Mouse (Mus musculus): ENCODE data around the gene Mgrn1. TPM values are rescaled to one million over a fixed set of nuclear protein-coding genes. Genes with fewer than 3 reads are reported as not detected.
A peak's percentile ranks its signal among the peaks of the same experiment; 100 is the strongest.

The Mgrn1 gene
- total RNA-seq, 2 experiments from 2014 or later: 213 to 223 TPM

DNA sequence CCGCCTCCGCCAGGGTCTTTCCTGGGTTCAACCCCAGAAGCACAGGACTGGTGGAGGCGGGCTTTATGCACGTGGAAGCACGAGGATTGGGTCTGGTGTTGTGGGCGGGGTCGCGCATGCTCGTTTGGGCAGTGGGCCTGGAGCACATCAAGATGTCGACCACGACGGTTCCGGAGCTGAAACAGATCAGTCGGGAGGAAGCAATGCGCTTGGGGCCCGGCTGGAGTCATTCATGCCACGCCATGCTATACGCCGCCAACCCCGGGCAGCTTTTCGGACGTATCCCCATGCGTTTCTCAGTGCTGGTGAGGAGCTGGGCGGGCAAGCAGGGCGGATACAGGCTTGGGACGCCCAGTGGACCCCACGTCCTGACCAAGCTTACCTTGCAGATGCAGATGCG lies 52.9 kb downstream of the Mgrn1 start:
- peak; percentile 93 to 96 for DNase-seq (ENCODE audit: low spot score in 2 of 2)

DNA sequence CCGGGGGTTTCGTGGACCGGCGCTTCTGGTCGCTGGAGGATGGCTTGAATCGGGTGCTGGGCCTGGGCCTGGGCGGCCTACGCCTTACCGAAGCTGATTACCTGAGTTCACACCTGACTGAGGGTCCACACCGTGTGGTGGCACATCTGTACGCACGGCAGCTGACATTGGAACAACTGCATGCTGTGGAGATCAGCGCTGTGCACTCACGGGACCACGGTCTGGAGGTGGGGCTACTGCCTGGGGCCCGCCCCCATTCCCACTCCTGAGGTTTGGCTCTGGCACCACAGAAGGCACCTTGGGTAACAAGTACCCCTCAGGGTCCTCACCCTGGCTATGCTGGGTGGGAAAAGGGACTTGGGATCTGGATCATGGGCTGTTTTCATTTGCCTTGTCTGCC lies 53.4 kb downstream of the Mgrn1 start:
- peak in 1 of 2 experiments; percentile 58 for DNase-seq (ENCODE audit: low spot score in 2 of 2)

DNA sequence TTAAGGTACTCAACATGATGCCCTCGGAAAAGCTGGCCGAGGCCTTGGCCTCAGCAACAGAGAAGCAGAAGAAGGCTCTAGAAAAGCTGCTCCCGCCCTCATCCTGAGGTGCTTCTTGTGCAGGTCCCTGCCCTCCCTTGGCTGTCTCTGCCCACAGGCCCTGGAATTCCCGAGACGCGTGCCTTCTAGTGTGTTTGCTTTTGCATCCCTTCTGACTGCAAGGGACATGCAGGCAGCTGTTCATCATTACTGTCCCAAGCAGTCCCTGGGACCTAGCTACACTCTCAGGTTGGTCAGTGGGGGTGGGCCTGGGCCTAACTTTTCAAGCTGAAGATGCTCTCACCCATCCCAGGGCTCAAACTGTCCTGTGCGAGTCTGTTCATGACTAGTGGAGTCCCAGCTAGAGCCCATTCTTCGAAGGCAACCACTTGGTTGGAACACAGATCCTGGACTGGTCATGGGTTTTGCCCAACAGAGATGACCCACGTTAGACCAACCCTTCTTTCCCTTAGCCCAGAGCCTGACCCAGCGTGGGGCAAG lies 54.3 kb downstream of the Mgrn1 start:
- DNase-seq (ENCODE audit: low spot score in 2 of 2): no peak

DNA sequence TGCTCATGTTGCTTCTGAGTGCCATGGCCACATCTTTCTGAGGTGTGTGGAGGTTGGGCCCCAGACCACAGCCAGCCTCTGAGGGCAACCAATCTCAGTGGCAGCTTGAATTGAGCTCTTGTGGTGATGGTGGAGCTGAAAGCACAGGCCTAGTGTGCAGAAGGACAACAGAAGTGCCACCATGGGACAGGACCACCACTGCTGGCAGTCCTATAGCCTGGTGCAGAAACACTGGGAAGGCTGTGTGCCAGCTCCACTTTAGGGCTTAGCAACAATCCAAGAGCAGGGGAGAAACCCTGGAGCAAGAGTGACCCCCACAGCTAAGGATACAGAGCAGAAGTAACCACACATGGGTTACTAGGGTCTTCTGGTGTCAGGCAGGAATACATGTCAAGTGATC lies 55.0 kb downstream of the Mgrn1 start:
- DNase-seq (ENCODE audit: low spot score in 2 of 2): no peak

DNA sequence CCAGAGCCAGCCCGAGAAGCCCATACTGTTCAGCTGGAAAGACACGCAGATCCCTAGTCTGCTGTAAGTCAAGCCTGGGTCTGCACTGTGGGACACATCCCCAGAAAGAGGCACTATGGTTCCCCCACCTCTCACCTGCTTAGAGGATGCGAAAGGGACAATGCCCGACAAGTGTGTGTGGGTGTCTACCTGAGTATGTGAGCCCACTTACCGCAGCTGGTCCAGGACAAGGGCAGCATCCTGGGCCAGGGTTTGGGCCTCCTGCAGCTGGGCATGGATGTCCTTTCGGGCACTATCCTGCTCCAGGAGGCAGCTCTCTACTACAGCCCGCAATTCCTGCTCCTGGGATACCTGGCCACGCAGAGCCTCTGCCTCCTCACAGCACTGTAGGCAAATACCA lies 56.8 kb downstream of the Mgrn1 start:
- no peak for DNase-seq (ENCODE audit: low spot score in 2 of 2)

DNA sequence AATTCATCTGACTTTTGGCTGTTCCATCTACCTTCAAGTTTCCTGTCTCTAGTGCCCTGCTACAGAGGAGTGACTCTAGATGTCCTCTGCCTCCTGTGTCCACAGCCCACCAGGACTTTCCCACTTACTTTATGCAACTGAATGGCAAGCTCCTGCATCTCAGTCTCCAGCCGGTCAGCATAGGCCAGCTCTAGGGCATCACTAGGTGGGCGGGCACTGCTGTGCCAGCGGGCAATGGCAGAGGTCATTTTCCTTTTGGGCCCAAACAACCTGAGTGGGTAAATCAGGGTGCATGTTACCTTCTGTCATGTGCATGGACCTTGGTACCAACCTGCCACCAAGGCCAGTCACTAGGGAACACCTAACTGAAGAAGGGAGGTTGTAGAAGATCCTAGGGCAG lies 57.4 kb downstream of the Mgrn1 start:
- no peak for DNase-seq (ENCODE audit: low spot score in 2 of 2)

DNA sequence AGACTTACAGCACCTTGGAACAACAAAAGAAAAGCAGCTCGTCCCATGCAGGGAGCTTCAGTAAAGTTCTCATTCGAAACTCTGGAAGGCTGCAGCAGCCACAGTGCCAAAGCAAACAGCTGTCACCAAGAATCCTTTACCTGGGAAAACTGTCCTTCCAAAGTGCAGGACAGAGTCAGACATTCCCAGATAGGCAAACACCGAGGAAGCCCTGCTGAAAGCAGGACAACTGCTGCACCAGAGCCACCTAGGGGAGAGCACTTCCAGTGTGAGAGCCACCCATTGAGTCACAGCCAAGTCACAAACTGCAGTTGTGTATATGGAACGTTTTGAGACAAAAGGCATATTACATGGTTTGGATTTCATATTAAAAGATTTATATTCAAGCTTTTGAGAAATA lies 59.4 kb downstream of the Mgrn1 start:
- no peak for DNase-seq (ENCODE audit: low spot score in 2 of 2)

DNA sequence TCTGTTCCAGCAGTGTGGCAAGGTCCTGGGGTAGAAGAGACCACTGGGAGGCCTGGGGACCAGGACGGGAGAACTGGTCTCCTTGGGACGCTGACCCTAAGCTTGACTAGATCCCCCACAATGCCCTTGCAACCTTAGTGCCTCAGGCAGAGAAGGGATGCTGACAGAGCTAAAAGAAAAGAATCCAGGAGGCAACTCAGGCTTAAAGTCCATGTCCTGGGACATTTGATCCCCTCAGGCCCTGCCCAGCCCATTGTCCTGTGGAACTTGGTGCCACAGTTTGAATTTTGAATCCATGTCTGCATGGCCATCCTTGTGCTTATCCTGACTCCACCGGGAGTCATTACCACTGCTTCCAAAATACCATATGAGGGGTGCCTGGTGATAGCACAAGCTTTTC lies 60.1 kb downstream of the Mgrn1 start:
- DNase-seq (ENCODE audit: low spot score in 2 of 2): no peak

DNA sequence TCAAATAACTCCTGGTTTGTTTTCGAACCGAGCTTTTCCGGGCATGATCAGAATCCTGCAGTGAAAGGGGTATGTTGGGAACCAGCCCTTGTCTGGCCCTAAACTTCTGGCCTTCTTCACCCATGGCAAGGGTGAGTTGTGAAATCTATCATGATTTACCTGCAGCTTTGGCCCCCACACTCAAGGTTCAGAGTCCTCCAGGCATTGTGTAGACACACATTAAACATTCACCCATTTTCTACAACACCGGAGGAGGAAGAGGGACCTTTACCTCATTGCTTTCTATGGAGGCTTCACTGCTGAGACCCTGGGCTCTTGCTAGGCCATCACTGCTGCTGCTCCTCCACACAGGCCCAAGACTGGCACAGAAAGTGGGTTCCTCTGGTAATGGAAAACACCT lies 61.3 kb downstream of the Mgrn1 start:
- DNase-seq (ENCODE audit: low spot score in 2 of 2): no peak

DNA sequence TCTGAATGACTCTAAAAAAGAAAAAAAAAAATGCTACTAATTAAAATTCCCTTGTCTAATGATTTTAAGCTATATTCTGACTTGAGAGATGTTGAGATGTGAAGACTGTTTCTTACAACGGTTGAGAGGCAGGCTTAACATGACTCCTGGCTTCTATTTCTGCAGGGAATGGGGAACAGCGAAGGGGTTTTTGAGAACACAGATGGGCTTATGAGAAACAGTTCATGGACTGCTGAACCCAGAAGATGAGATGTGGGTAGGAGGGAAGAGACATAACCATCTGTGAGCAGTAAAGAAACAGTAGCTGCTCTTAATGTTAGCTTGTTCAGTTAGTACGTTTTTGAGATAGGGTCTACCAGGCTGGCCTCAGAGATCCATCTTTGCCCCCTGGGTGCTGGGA lies 70.6 kb downstream of the Mgrn1 start:
- no peak for DNase-seq (ENCODE audit: low spot score in 2 of 2)

DNA sequence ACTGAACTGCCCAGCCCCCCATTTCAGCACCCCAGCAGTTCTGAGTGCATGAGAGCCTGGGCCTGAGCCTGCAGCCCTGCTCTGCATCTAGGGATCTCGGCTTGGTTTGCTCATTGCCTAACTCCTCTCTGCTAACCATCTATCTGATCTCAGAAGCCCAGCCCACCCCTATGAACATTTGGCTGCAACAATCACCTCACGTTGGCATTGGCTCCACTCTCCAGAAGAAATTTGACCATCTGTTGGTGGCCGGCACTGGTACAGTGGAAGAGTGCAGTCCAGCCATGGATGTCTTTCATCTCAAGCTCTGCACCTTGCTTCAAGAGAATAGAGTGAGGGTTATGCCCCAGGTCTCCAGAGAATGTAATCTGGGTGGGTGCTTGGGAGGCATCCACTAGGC lies 71.4 kb downstream of the Mgrn1 start:
- DNase-seq (ENCODE audit: low spot score in 2 of 2): no peak

DNA sequence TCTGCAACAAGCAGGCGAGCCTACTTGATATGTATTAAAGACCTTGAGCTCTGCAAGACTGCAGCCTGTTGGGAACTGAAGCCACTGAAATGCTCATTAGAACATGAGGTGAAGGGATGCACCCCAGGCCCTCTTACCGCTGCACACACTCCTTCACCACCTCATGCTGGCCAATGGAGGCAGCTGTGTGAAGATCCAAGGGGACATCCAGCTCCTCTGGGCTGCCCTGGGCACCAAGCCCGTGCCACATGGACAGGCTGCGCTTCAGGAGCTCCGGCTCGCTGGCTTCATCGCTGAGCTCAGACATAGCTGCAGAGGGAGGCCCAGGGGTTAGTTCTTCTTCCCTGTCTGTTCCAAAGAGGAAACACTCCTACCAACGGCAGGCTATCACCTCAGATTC lies 74.2 kb downstream of the Mgrn1 start:
- DNase-seq (ENCODE audit: low spot score in 2 of 2): no peak

DNA sequence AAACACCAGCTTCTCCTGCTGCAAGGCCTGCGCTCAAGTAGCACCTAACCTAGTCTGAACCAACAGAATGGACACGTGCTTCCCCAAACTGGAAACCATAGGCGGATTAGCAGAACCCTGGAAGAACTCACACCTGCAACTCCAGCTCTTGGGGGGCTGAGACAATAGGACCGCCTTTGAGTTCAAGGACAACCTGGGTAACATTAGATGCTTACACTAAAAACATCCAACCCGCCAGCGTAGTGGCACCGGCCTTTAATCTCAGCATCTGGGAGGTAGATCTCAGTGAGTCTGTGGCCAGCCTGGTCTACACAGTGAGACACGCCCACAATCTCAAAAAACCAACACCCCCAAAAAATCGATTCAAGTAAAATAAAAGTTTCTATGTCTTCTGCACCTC lies 77.3 kb downstream of the Mgrn1 start:
- DNase-seq (ENCODE audit: low spot score in 2 of 2): no peak

DNA sequence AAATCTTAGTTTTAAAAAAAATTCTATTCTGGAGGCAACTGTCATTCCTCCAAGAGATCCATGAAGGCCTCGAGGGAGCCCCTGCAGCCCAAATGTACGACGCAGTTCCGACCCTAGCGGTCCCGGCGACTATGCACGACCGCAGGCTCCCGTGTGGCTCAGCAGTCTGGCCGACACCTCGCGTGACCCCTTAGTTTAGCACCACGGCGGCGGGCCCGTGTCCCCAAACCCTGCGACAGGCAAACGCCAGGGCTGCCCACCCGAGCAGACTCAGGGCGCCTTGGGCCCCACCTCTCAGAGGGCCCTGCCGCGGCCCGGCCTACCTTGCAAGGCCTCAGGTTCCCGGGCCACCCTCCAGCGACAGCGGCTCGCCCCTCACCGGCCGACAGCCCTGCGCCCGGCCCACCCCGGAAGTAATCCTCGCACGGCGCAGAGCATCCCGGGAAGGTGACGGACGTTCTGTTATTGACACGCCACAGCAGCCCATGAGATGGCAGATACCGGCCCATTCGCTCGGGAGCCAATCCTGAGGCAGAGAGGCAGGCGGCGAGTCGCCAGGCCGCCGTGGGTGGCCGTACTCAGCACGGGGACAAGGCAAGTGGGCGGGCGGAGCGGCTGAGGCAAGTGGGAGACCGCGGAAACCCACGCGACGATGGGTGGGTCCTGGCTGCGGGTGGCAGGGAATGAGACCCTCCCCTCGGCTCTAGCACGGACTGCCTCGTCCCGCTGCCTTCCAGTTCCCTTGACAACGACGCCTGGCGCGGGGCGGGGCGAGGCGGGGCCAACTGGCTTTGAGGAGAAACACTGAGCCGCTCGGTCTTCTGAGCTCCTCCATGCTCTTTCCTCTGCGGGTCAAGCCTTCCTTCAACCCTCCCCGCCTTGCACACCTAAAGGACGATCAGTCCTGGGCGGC lies 78.0 kb downstream of the Mgrn1 start, which contains the start of gene Anks3:
Gene Anks3 (minus strand): TSS at position 409 of the 913 bp plus-strand sequence.
- peak; percentile 98 to 100 for DNase-seq (ENCODE audit: low spot score in 2 of 2)

DNA sequence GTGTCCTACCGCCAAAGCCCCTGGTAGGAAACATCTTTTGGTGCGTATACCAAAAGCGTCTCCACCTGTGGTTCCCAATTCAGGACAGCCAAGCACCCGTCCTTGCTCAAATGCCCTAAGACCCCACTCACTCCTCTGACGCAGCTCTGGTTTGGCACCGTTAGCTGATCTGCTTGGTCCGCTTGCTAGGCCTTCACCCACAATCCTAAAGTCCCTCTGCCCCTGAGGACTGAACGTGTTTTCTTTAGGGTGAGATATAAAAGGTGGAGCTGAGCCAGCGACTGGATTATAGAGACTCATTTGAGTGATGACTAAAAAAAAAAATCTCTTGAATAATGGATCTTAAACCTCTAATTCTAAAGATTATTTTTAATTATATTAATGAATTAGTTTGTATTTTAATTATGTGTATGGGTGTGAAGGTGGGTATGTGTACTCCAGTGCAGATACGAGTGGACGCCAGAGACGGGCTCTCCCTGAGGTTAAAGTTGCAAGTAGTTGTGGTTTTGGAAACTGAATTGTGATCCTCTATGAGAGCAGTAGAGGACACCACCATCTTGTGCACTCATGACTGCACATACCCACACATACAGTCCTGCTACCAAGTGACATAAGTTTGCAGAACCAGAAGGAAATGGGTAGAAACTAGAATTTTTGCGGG lies 78.8 kb downstream of the Mgrn1 start:
- no peak for DNase-seq (ENCODE audit: low spot score in 2 of 2)

DNA sequence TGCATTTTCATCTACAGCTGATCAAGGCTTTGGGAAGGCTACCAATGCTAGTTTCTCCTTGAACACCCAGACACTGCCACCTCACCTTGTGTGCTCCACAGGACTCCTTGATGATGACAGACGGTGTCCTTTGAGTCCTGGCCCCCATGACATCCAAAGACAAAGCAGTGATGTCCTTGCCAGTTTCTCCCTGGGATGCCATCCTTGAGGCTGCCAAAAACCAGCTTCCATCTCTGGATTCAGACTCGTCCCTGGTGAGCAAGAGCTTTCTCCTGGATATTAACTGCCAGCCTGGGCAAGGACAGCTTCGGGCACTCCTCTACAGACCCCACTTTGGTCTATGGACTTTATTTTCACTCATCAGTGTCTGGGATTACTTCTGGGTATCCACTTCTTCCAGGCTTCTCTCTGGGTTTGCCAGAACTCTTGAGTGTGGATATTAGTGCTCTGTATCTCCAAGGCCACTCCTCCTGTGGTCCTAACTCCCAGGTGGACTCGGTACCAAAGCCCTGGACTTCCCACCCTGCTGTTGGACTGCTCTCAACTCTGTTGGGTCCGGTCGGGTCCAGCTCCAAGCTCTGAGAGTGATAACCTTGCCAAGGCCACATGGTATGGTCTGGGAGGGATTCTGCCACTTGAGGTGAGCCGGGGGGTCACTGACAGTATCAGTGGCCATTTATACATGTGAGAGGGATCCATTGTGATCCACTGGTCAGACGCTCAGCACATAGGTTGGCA lies 79.5 kb downstream of the Mgrn1 start:
- no peak for DNase-seq (ENCODE audit: low spot score in 2 of 2)

DNA sequence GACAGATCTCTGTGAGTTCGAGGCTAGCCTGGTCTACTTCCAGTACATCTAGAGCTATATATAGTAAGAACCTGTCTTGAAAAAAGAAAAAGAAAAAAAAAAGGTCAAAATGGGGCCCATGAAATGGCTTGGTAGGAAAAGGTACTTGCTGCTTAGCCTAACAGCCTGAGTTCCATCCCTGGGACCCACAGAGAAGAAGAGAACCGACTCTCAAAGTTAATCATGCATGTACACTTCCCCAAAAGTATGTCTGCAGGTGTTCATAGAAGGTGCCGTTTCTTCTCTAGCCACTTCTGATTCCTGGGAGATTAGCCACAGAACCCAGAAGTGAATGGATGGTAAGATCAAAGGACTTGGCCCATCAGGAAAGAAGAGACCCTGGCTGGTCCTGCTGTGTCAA lies 82.4 kb downstream of the Mgrn1 start:
- DNase-seq (ENCODE audit: low spot score in 2 of 2): no peak

DNA sequence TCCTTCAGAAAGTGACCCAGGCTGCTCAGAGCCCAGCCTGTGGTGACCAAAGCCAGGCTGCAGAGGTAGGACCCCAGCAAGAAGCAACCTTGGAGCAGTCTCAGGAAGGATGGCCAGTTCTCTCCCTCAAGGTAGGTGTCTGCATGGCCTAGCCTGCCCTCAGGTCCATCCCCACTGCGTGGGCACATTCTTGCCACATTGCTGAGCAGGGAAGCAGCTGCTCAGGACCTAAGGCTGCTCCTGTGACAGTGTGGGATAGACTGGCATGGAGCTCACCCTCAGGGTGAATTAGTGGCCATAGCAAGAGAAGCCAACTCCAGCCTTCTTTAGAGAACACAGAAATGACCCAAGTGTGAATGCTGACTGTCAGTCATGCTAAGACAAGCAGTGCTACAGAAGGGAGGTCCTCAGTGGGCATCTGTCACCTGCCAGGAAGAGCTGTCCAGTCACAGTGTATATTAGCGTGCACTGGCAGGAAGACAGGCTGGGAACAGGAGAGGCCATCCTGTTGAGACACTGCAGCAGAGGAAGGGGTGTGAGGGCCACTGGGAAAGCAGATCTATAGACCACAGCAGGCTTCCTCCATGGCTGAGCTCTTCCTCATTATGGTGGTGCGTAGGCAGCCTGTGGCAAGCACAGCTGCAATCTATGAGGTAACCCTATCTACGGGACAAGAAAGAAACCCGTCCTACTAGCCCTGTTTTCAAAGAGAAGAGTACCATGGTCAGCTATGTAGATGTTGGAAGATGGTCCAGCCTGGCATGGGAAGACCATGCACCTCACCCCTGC lies 83.2 kb downstream of the Mgrn1 start:
- DNase-seq (ENCODE audit: low spot score in 2 of 2): no peak

DNA sequence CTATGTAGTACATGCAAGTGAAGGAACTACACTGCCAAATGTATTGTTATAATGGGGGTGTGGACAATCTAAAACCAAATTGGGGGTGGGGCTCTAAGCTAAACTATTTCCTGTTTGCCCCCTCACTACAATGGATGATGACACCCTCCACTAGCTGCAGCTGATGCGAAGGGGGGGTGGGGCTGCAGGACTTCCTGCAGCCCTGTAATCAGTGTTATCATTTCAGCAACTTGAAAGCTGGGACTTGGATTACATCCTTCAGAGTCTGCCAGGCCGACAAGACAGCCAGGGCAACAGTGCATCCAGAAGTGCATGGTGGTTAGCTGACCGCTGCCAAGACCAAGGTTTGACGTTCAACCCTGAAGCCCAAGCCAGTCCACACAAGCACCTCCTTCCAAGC lies 85.6 kb downstream of the Mgrn1 start:
- no peak for DNase-seq (ENCODE audit: low spot score in 2 of 2)

DNA sequence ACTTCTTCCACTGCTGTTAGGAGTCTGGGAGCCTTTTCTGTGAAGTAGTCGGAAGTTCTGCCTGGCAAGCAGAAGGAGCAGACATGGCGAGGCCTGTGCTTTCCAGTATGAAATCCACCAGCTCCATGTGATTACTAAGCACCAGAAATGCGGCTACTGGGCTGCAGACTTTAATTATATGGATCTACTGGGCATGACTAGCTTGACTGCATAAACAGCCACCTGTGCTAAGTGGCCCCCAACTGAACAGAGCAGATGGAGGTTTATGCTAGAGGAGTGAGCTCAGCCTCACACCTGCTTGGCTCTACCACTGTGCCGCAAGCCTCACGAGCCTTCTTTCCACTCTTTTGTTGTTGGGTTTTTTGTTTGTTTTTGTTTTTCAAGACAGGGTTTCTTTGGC lies 88.5 kb downstream of the Mgrn1 start:
- no peak for DNase-seq (ENCODE audit: low spot score in 2 of 2)

DNA sequence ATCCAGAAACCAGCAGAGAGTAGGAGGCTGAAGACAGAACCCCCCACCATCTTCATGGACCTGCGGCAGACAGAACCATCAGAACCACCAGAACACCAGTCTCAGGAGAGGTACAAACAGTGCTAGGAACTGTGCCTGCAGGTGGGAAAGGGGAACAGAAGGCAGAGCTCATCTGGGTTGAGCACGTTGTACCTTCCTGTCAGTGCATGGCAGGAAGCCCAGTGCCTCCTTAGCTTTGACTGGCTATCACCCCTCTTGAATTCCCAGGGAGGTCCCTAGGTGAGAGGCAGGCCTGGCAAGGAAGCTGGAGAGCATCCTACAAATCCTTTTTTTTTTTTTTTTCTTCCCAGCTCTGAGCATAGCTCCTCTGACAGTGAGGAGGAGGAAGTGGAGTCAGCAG lies 90.1 kb downstream of the Mgrn1 start:
- DNase-seq (ENCODE audit: low spot score in 2 of 2): peak; percentile 33 to 47

Measured in left cerebral cortex, adult 18-20 months (tissue).